Mouse (Mus musculus) intestine, embryonic 15.5 days (tissue): Measurements from ENCODE around the gene Cblc. TPM values are rescaled to one million over a fixed set of nuclear protein-coding genes. Genes with fewer than 3 reads are reported as not detected.
A peak's percentile ranks its signal among the peaks of the same experiment; 100 is the strongest.
"Not testable (repeated sequence)": the region's sequence is repeated elsewhere in the genome, so short reads cannot be mapped to it uniquely, and the experiment has no call there.

ENCODE experiments used
- ATAC-seq: fragments of 200-750 bp; cut with Nextera tagmentation; 2 replicates; pipeline ENCODE4 v1.8.0; 2017; ENCODE audit warnings: moderate TSS enrichment, moderate library complexity
- H3K27ac ChIP-seq: fragments of 300-500 bp; sonication (generic); 2 replicates; pipeline ENCODE4 v1.5.1; 2015; ENCODE audit warnings: mild to moderate bottlenecking, inconsistent platforms
- H3K27me3 ChIP-seq: fragments of 300-500 bp; sonication (generic); replicated peaks from 2 replicates; pipeline ENCODE4 v1.6.1; 2015; ENCODE audit warnings: inconsistent platforms
- H3K36me3 ChIP-seq: fragments of 300-500 bp; sonication (generic); 2 replicates; pipeline ENCODE4 v1.6.1; 2015; ENCODE audit warnings: inconsistent platforms
- H3K4me1 ChIP-seq: fragments of 300-500 bp; sonication (generic); replicated peaks from 2 replicates; pipeline ENCODE4 v1.6.1; 2015; ENCODE audit warnings: inconsistent platforms
- H3K4me2 ChIP-seq: fragments of 300-500 bp; sonication (generic); replicated peaks from 2 replicates; pipeline ENCODE4 v1.6.1; 2015; ENCODE audit warnings: mild to moderate bottlenecking, inconsistent platforms
- H3K4me3 ChIP-seq: fragments of 300-500 bp; sonication (generic); replicated peaks from 2 replicates; pipeline ENCODE4 v1.5.1; 2015; ENCODE audit warnings: inconsistent platforms
- H3K9ac ChIP-seq: fragments of 300-500 bp; sonication (generic); 2 replicates; pipeline ENCODE4 v1.6.1; 2015; ENCODE audit warnings: inconsistent platforms
- H3K9me3 ChIP-seq: fragments of 300-500 bp; sonication (generic); 2 replicates; pipeline ENCODE4 v1.6.1; 2016; ENCODE audit warnings: inconsistent platforms
- WGBS: fragments of 180-500 bp; shearing (Covaris S2); methylation state at CpG from one replicate; pipeline ENCODE4 v1.1.7; 2015; 5-methylcytosine and 5-hydroxymethylcytosine counted together
- polyA plus RNA-seq: library from polyadenylated mRNA; unstranded; fragments of >200 nt; fragmentation: Nextera tagmentation; extraction: Ambion mirVana; gene quantifications from 2 replicates; pipeline ENCODE4 v1.2.1, GENCODE M21; 2015

Cblc gene
- polyA plus RNA-seq, 1 experiment from 2014 or later, result 24.5 TPM

DNA sequence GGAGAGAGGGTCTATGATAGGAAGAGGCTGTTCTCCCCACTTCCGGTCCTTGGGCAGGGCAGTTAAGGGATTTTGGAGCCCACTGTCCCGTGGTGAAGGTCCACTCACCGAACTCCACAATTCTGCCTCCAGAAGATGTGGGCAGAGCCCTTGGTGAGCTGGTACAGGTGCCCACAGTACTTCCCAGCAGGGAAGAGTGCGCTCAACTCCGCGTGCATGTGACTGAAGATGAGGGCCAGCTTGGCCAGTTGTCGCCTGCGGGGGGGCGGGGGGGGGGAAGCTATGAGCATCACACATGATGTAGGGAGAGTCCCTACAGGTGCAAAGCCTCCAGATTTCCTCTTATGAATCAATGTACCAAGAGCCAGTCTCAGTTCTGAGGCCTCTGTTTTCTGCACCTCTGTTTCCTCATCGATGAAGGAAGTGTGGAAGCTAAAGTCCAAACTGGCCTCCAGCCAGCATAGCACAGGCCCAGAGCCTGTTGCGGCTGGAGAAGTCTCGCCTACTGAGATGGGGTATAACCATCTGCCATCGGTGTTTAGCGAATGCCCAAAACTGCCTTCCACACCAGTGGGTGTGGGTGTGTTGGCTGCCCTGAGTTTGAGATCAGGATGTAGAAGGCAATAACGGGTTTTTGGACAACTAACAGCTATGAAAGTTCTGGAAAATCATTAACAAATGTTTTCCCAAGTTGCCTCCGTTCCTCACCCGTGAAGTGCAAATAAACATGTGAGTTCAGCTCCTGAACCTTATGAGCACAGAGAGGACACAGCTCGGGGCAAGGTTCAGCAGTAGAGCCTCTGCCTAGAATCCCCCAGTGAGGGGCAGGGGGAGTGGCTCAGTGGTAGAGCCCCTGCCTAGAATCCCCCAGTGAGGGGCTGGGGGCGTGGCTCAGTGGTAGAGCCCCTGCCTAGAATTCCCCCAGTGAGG, 3.6 kb downstream of the Cblc start:
- Histone ChIP-seq H3K9ac (no peak overlapping the region), H3K9me3 (no peaks in the 10 kb centered on the region), H3K27me3 (peaks cover 8% of the 10 kb centered on the region), H3K4me2 (no peak overlapping the region), H3K27ac (peak overlapping the region; percentile 33; the same call in 1 of the 2 replicates), H3K4me1 (peaks cover 7% of the 10 kb centered on the region), H3K36me3 (no peaks in the 10 kb centered on the region), H3K4me3 (no peak overlapping the region)
- 0 out of 2 replicates have a peak, but pooled peaks have one; percentile 3 for ATAC-seq
- 81% methylated on average over 19 of the region's 19 CpGs for WGBS

GRCm38 (mm10) chr7:19791504-19791903, 5.1 kb downstream of the Cblc start:
- ATAC-seq, H3K4me1 ChIP-seq, H3K9me3 ChIP-seq, H3K4me3 ChIP-seq, H3K4me2 ChIP-seq, H3K9ac ChIP-seq, H3K27ac ChIP-seq, H3K36me3 ChIP-seq, H3K27me3 ChIP-seq: not testable (repeated sequence)
- 98% methylated on average over 2 of the region's 2 CpGs for WGBS

DNA sequence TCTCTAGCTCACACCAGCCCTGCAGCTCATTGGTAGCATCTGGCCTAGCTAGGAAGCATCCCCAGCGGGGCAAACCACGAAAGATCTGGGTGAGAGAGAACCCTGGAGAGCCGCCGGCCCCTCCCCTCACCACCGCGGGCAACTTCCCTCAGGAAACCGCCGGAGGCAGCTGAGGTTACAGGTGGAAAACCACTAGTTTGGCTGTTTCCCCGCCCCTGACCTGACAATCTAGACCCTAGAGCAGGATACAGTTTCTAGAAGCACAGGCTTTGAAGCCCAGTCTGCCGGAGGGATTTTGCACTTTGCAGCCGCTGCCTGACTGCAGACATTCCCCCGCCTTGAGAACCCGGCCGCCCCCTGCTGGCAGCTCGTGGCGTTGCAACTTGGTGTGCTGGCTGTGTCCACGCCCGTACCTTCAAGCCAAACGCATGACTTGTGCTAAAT, 6.7 kb downstream of the Cblc start:
- WGBS, result 2% methylated on average over 19 of the region's 19 CpGs
- Histone ChIP-seq H3K4me1 (peaks cover 17% of the 10 kb centered on the region), H3K27ac (no peak overlapping the region), H3K27me3 (no peaks in the 10 kb centered on the region), H3K9me3 (no peaks in the 10 kb centered on the region), H3K4me3 (peak overlapping the region; percentile 30), H3K9ac (peak overlapping the region; percentile 38), H3K36me3 (no peaks in the 10 kb centered on the region), H3K4me2 (peak overlapping the region; percentile 78)
- peak; percentile 50 for ATAC-seq

- no peak overlapping the region for H3K4me2 ChIP-seq
- no peak overlapping the region for H3K27ac ChIP-seq
- 43% methylated on average over 12 of the region's 12 CpGs for WGBS
- no peaks in the 10 kb centered on the region for H3K36me3 ChIP-seq
- no peak for ATAC-seq
- H3K4me3 ChIP-seq, result no peak overlapping the region
- H3K27me3 ChIP-seq, result no peaks in the 10 kb centered on the region
- peaks cover 16% of the 10 kb centered on the region for H3K4me1 ChIP-seq
- H3K9me3 ChIP-seq, result no peaks in the 10 kb centered on the region
- H3K9ac ChIP-seq, result no peak overlapping the region
These were observed 10.6 kb downstream of the Cblc start for GRCm38 (mm10) chr7:19785874-19786458.

DNA sequence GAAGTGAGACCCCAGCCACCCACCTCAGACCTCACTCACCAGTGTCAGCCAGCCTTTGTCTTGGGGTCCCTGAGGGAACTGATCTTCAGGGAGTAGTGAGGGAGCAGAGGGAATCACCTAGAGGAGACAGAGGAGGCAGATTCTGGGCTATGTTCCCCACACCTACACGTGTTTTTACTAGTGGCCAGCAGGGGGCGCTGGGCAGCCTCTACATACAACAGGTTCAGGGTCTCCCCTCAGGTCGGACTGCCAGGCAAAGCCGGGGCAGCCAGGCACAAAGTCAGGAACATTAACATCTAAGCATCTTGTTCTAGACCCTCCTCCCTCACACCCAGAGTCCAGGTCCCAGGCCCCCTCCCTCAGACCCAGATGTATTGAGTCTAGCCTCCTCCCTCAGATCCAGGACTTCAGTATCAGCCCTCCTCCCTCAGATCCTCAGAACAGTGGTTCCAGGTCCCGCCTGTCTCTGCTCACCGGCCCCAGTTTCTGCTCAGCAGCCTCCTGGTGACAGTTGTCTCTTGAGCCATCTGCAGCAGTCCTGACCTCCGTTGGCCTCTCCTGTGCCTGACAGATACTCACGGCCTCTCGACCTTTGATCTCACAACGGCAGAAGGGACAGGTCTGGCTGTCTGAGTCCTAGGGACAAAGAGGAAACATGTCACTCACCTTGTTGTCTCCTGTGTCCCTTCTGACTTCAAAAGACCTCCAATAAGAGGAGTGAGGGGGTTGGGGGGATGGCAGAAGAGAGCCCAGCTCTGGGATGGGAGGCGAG, 11.7 kb downstream of the Cblc start:
- no peak overlapping the region for H3K27ac ChIP-seq
- 30% methylated on average over 11 of the region's 11 CpGs for WGBS
- no peak overlapping the region for H3K4me3 ChIP-seq
- H3K27me3 ChIP-seq, result no peaks in the 10 kb centered on the region
- no peak overlapping the region for H3K9ac ChIP-seq
- peak; percentile 47; the same call in 1 of the 2 replicates for ATAC-seq
- H3K4me1 ChIP-seq, result peaks cover 16% of the 10 kb centered on the region
- H3K9me3 ChIP-seq, result no peaks in the 10 kb centered on the region
- no peak overlapping the region for H3K4me2 ChIP-seq
- H3K36me3 ChIP-seq, result no peaks in the 10 kb centered on the region

DNA sequence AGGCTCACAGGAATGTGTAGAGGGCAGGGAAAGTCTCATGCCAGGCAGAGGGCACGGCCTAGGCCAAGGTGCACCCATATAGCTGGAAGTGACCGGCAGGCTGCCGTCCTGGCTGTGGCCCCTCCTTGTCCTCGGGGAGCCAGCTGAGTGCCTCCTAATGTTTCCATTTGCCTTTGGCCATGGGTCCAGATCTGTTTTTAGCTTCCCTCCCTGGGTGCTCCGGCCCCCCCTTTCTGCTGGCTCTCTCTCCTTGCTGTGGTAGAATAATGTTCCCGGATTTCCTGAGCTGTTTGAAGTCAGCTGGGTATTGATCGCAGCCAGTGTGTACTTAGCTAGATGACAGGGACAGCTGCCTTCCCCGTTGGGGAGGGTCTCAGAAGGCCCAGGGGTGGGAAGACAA, 13.0 kb downstream of the Cblc start:
- no peaks in the 10 kb centered on the region for H3K27me3 ChIP-seq
- WGBS, result 66% methylated on average over 8 of the region's 8 CpGs
- peaks cover 12% of the 10 kb centered on the region for H3K4me1 ChIP-seq
- H3K27ac ChIP-seq, result no peak overlapping the region
- H3K36me3 ChIP-seq, result no peaks in the 10 kb centered on the region
- H3K4me3 ChIP-seq, result no peak overlapping the region
- H3K9me3 ChIP-seq, result no peaks in the 10 kb centered on the region
- no peak overlapping the region for H3K4me2 ChIP-seq
- H3K9ac ChIP-seq, result no peak overlapping the region
- no peak for ATAC-seq

GRCm38 (mm10) chr7:19782645-19783044, 14.0 kb downstream of the Cblc start:
- Histone ChIP-seq H3K27ac (no peak overlapping the region), H3K4me3 (no peak overlapping the region), H3K27me3 (no peaks in the 10 kb centered on the region), H3K4me1 (peaks cover 12% of the 10 kb centered on the region), H3K9ac (no peak overlapping the region), H3K4me2 (no peak overlapping the region), H3K9me3 (no peaks in the 10 kb centered on the region), H3K36me3 (no peaks in the 10 kb centered on the region)
- ATAC-seq, result no peak
- WGBS, result 93% methylated on average over 4 of the region's 4 CpGs

GRCm38 (mm10) chr7:19781741-19782140, 14.9 kb downstream of the Cblc start:
- Histone ChIP-seq H3K9me3 (no peaks in the 10 kb centered on the region), H3K4me3 (no peak overlapping the region), H3K36me3 (no peaks in the 10 kb centered on the region), H3K27me3 (no peaks in the 10 kb centered on the region), H3K4me1 (peaks cover 12% of the 10 kb centered on the region), H3K4me2 (no peak overlapping the region), H3K9ac (no peak overlapping the region), H3K27ac (no peak overlapping the region)
- 88% methylated on average over 7 of the region's 7 CpGs for WGBS
- ATAC-seq, result no peak

DNA sequence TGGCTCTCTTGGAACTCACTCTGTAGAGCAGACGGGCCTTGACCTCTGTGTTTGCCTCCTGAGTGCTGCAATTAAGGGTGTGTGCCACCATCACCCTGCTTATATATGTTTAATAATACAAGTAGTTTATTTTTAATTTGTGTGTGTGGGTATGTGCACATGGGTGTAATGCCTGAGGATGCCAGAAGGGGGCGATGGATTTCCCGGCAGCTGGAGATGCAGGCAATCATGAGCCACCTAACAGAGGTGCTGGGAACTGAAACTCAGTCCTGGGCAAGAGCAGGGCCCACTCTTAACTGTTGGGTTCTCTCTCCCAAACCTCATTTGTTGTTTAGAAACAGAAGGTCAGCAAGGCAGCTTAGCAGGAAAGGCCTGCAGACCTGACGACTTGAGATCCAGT, 16.7 kb downstream of the Cblc start:
- Histone ChIP-seq H3K9me3 (no peaks in the 10 kb centered on the region), H3K27ac (no peak overlapping the region), H3K36me3 (no peaks in the 10 kb centered on the region), H3K9ac (no peak overlapping the region), H3K4me1 (peaks cover 2% of the 10 kb centered on the region; the same call in 1 of the 2 replicates), H3K27me3 (no peaks in the 10 kb centered on the region), H3K4me2 (no peak overlapping the region), H3K4me3 (no peak overlapping the region)
- 82% methylated on average over 4 of the region's 4 CpGs for WGBS
- no peak for ATAC-seq

- Histone ChIP-seq H3K4me2 (no peak overlapping the region), H3K9me3 (no peaks in the 10 kb centered on the region), H3K4me3 (no peak overlapping the region), H3K27me3 (no peaks in the 10 kb centered on the region), H3K27ac (no peak overlapping the region), H3K4me1 (no peaks in the 10 kb centered on the region), H3K36me3 (no peaks in the 10 kb centered on the region), H3K9ac (no peak overlapping the region)
- 81% methylated on average over 8 of the region's 8 CpGs for WGBS
- ATAC-seq, result no peak
These were observed 18.0 kb downstream of the Cblc start for GRCm38 (mm10) chr7:19778645-19779044.

GRCm38 (mm10) chr7:19777049-19777723, 19.4 kb downstream of the Cblc start:
- Histone ChIP-seq H3K4me3 (no peak overlapping the region), H3K4me1 (no peaks in the 10 kb centered on the region), H3K36me3 (no peaks in the 10 kb centered on the region), H3K9me3 (no peaks in the 10 kb centered on the region), H3K9ac (no peak overlapping the region), H3K27ac (no peak overlapping the region), H3K27me3 (no peaks in the 10 kb centered on the region), H3K4me2 (no peak overlapping the region)
- WGBS, result 85% methylated on average over 11 of the region's 11 CpGs
- ATAC-seq, result peak; percentile 16; the same call in 1 of the 2 replicates

DNA sequence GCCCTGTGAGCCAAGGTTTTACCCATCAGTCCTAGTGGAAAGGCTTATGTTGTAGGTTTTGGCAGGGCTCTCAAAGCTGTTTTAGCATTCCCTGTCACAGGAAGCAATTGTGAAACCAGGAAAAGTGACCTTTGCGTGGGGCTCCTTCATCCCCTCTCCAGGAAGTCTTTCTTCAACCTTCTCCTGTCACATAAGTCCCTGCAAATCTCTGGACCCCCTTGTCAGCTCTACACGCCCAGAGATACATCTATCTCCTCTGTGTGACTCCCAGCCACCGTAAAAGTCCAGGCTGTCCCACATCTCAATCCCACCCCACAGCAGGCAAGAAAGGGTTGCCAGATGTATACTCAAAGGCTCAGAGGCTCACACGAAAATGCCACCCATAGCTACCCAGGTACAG, 24.9 kb downstream of the Cblc start:
- Histone ChIP-seq H3K36me3 (no peaks in the 10 kb centered on the region), H3K27ac (no peak overlapping the region), H3K9me3 (no peaks in the 10 kb centered on the region), H3K9ac (no peak overlapping the region), H3K4me3 (no peak overlapping the region), H3K27me3 (no peaks in the 10 kb centered on the region), H3K4me1 (peaks cover 31% of the 10 kb centered on the region), H3K4me2 (peak overlapping the region; percentile 86)
- no peak for ATAC-seq
- WGBS, result 58% methylated on average over 4 of the region's 4 CpGs
